Mouse (Mus musculus) ES-E14 (cell line): ENCODE data around the gene Rdh19. TPM values are rescaled to one million over a fixed set of nuclear protein-coding genes. Genes with fewer than 3 reads are reported as not detected.
"Not testable (repeated sequence)": the region's sequence is repeated elsewhere in the genome, so short reads cannot be mapped to it uniquely, and the experiment has no call there.

ENCODE experiments used
- DNase-seq: peaks from one replicate; pipeline ENCODE4 v3.0.0-alpha.2; 2013; ENCODE audit warnings: low read depth, low spot score
- H3K27ac ChIP-seq: 2 replicates; pipeline ENCODE4 v1.5.1; 2012; ENCODE audit warnings: low read depth, mild to moderate bottlenecking, low read length, moderate library complexity, mixed read lengths; ENCODE audit not compliant: poor library complexity, insufficient read depth, severe bottlenecking
- H3K36me3 ChIP-seq: 2 replicates; pipeline ENCODE4 v1.6.1; 2012; ENCODE audit warnings: mild to moderate bottlenecking, low read length, moderate library complexity, mixed read lengths; ENCODE audit not compliant: control insufficient read depth, poor library complexity, insufficient read depth, severe bottlenecking
- H3K4me1 ChIP-seq, 2 experiments: fragments of 150-350 bp in 1 of 2; sonication (generic) in 1 of 2; 2 replicates each; pipeline ENCODE4 v1.6.1; 2012; ENCODE audit warnings: low read length in 2 of 2, mild to moderate bottlenecking in 1 of 2, mixed read lengths in 1 of 2; ENCODE audit not compliant: control insufficient read depth in 2 of 2, insufficient read depth in 2 of 2, poor library complexity in 1 of 2
- H3K4me3 ChIP-seq, 2 experiments: fragments of 150-350 bp in 1 of 2; sonication (generic) in 1 of 2; 2 replicates each; pipeline ENCODE4 v1.5.1; 2012; ENCODE audit warnings: low read length in 2 of 2, low read depth in 1 of 2, mild to moderate bottlenecking in 1 of 2, mixed read lengths in 1 of 2; ENCODE audit not compliant: insufficient read depth in 1 of 2, poor library complexity in 1 of 2, severe bottlenecking in 1 of 2
- H3K9ac ChIP-seq: 2 replicates; pipeline ENCODE4 v1.6.1; 2012; ENCODE audit warnings: low read depth, mild to moderate bottlenecking, low read length, mixed read lengths; ENCODE audit not compliant: poor library complexity, insufficient read depth, severe bottlenecking
- H3K9me3 ChIP-seq: fragments of 150-350 bp; sonication (generic); 2 replicates; pipeline ENCODE4 v1.6.1; 2012; ENCODE audit warnings: low read depth, mild to moderate bottlenecking, low read length; ENCODE audit not compliant: control insufficient read depth, insufficient read depth
- CHD2 ChIP-seq: IDR thresholded peaks from 2 replicates; pipeline ENCODE4 v1.6.1; 2014; ENCODE audit warnings: mild to moderate bottlenecking, low read depth, low read length, inconsistent platforms
- HCFC1 ChIP-seq: IDR thresholded peaks from 2 replicates; pipeline ENCODE4 v1.6.1; 2012; ENCODE audit warnings: low read length, inconsistent platforms, borderline replicate concordance; ENCODE audit not compliant: insufficient read depth
- MAFK ChIP-seq: IDR thresholded peaks from 2 replicates; pipeline ENCODE4 v1.6.1; 2014; ENCODE audit warnings: mild to moderate bottlenecking, low read depth, low read length, inconsistent platforms; ENCODE audit not compliant: insufficient read depth
- ZC3H11A ChIP-seq: IDR thresholded peaks from 2 replicates; pipeline ENCODE4 v1.6.1; 2012; ENCODE audit warnings: low read depth, mild to moderate bottlenecking, inconsistent platforms, low read length, borderline replicate concordance
- ZNF384 ChIP-seq: IDR thresholded peaks from 2 replicates; pipeline ENCODE4 v1.6.1; 2012; ENCODE audit warnings: low read depth, low read length, inconsistent platforms
- in situ Hi-C, 2 experiments: fragments of 600-800 bp; cut with MboI; formaldehyde crosslinking; loops; one replicate each; pipeline ENCODE4 v1.15.1; 2025; ENCODE audit warnings: low sequenced_read_pairs in 2 of 2, inconsistent platforms in 1 of 2; ENCODE audit not compliant: unreplicated experiment in 2 of 2
- total RNA-seq: library from RNA; depleted of rRNA; stranded (reverse); fragments of 300-350 nt; gene quantifications from 2 replicates; pipeline ENCODE4 v1.2.3, GENCODE M21; 2012

Gene Rdh19
- total RNA-seq, 1 experiment, result not detected

DNA sequence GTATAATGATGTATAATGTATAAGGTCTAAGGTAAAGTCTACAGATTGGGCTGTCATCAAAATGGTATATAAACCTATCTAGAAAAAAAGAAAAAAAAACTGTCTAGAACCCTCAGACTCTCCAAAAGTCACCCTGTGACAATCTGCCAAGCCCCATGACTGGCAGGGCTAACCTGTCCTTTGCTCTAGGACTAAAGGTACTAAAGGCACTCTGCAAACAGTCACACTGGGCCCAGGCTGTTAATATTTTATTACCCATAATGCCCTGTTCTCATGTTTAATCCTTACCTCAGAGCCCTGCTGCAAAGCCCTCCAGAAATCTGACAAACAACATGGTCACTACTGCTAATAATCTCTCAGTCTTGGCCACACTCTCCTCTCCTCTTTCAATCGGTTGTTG, 36.8 kb downstream of the Rdh19 start:
- no peak for TF ChIP-seq ZNF384
- no peak for TF ChIP-seq MAFK
- TF ChIP-seq HCFC1, result no peak
- no peak for TF ChIP-seq ZC3H11A
- TF ChIP-seq CHD2, result no peak
- no peak overlapping the region for H3K9ac ChIP-seq
- H3K4me3 ChIP-seq, result no peak overlapping the region
- H3K36me3 ChIP-seq, result no peaks in the 10 kb centered on the region
- in situ Hi-C loops, result no loop called here
- no peaks in the 10 kb centered on the region for H3K9me3 ChIP-seq
- DNase-seq, result no peak
- no peak overlapping the region for H3K27ac ChIP-seq
- peaks cover 0 to 4% of the 10 kb centered on the region in 2 experiments; a peak in 2 of 4 replicates for H3K4me1 ChIP-seq

DNA sequence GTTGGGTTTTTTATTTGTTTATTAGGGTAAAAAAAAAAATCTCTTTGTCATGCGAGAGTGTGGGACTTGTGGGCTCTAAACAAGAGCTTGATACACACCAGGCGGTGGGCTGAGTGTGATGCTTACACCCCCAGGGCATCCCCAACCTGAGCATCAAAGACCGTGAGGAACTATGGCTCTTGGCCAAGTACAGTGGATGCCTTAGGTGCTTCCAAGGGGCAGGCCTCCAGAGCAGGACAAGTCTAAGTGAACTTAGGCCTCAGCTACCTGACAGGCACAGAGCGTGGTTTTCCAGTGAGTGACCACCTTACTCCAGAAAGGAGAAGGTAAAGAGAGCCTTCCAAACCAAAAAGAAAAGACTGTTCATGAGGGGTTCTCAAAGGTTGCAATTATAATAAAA, 37.2 kb downstream of the Rdh19 start:
- TF ChIP-seq ZNF384 (no peak), CHD2 (no peak), MAFK (no peak), HCFC1 (no peak), ZC3H11A (no peak)
- H3K27ac ChIP-seq, result no peak overlapping the region
- no peak for DNase-seq
- H3K4me3 ChIP-seq, result no peak overlapping the region
- no peak overlapping the region for H3K9ac ChIP-seq
- H3K9me3 ChIP-seq, result no peaks in the 10 kb centered on the region
- in situ Hi-C loops, result no loop called here
- H3K4me1 ChIP-seq, result peaks cover 0 to 4% of the 10 kb centered on the region in 2 experiments; a peak in 2 of 4 replicates
- H3K36me3 ChIP-seq, result no peaks in the 10 kb centered on the region

DNA sequence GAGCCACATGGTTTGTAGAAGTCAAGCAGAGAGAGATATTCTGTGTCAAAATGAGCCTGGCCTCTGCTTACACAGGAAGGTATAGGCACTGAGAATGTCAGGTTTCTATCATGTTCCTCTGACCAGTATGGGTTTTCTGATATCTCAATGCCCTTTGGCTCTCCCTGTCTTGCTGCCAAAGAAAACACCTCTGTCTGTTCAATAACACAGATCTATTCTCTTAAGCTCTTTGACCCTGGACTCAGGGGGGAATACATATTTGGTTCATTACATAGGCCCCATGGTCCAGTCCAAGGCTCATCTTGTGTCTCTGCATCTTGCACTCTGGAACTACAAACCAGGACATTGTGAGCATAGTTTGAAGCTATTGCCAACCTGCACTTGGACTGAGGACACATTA, 38.9 kb downstream of the Rdh19 start, which contains the start of gene Rdh7:
Gene Rdh7, minus strand, starts transcription at position 213 of the 400 bp plus-strand sequence.
- no peak for TF ChIP-seq MAFK
- TF ChIP-seq ZNF384, result no peak
- no peak for TF ChIP-seq ZC3H11A
- Histone ChIP-seq H3K9ac (no peak within 1 kb of the TSS), H3K27ac (no peak within 1 kb of the TSS), H3K9me3 (no peaks in the 10 kb centered on the region), H3K4me3 (no peak within 1 kb of the TSS), H3K36me3 (no peaks in the 10 kb centered on the region), H3K4me1 (peaks cover 7 to 10% of the 10 kb centered on the region in 2 experiments; a peak in 3 of 4 replicates)
- DNase-seq, result no peak
- in situ Hi-C loops, result no loop called here

DNA sequence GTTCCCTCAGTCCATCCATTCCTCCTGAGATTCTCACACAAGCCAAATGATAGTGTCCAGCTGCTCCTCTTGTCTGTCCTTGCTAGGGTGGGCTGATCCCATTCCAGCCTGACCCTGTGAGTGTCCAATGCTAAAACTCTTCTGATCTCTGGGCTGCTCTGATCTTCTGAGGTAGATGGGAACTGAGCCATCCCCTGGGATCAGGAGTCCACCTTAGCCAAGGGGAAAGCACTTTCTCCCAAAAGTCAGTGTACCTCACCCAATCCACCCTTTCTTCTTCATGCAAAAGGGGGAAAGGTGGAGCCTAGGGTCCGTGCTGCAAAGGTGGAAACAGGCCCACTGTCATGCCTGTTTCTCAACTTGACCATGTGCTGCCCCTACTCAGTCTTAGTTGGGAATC, 41.8 kb downstream of the Rdh19 start:
- in situ Hi-C loops, result no loop called here
- Histone ChIP-seq H3K36me3 (no peaks in the 10 kb centered on the region), H3K9me3 (no peaks in the 10 kb centered on the region), H3K4me1 (peaks cover 11 to 12% of the 10 kb centered on the region in 2 experiments; a peak in 3 of 4 replicates), H3K9ac (no peak overlapping the region), H3K27ac (no peak overlapping the region), H3K4me3 (no peak overlapping the region)
- TF ChIP-seq HCFC1, result no peak
- TF ChIP-seq ZC3H11A, result no peak
- TF ChIP-seq ZNF384, result no peak
- TF ChIP-seq CHD2, result no peak
- no peak for TF ChIP-seq MAFK
- no peak for DNase-seq

DNA sequence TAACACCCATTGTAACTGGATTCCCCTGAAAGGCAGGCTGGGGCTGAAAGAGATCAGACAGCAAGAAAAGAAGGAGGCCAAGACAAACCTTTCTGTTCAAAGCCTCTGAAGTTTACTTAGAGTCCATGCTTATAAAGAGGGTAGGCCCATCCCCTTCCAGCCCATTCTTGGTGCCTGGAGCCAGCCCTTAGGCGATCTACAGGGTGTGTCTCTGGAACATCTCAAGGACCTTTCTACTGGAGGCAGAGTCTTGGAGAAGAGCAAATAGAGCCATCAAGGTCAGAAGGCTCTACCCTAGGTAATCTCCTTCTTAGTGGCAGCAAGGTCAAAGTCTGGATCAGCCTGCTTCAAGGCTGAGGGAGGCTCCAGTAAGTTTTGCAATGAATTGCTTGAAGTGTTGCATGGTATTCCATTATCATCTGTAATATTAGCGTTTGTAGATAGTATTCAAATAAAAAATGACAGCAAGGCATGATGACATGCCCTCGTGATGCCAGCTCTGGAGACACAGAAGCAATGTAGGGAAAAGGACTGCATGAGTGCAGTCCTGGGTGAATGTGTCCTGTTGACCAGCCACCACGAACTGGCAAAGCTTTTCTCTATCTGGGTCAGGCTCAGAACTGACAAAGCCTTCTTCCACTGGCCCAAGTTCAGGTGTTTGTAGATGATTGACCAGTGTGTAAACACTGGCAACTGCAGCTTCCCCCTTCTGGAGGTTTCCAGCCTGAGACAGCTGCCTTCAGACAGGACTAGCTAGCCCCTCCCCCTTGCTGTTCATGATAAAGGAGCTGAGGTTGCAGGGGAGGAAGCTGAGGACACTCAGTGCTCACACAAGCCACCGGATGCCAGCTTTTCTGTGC, 43.7 kb downstream of the Rdh19 start:
- in situ Hi-C loops, H3K27ac ChIP-seq, H3K9me3 ChIP-seq, DNase-seq, H3K4me3 ChIP-seq, H3K36me3 ChIP-seq, H3K9ac ChIP-seq: not testable (repeated sequence)
- H3K4me1 ChIP-seq, result peaks cover 19 to 24% of the 10 kb centered on the region in 2 experiments
